Mouse (Mus musculus) CD8-positive naive resting alpha-beta T cell, adult 2 months (primary cell): ENCODE measurements around the gene Efs.

Source experiments
- DNase-seq, 2 experiments: peaks; one replicate each; pipeline ENCODE4 v3.0.0; 2022; ENCODE audit warnings: low read depth in 2 of 2, low spot score in 2 of 2

The Efs gene

GRCm38 (mm10) chr14:54876539-54877047 is 49.3 kb downstream of the Efs start:
- peak; percentile 68 to 69 for DNase-seq

DNA sequence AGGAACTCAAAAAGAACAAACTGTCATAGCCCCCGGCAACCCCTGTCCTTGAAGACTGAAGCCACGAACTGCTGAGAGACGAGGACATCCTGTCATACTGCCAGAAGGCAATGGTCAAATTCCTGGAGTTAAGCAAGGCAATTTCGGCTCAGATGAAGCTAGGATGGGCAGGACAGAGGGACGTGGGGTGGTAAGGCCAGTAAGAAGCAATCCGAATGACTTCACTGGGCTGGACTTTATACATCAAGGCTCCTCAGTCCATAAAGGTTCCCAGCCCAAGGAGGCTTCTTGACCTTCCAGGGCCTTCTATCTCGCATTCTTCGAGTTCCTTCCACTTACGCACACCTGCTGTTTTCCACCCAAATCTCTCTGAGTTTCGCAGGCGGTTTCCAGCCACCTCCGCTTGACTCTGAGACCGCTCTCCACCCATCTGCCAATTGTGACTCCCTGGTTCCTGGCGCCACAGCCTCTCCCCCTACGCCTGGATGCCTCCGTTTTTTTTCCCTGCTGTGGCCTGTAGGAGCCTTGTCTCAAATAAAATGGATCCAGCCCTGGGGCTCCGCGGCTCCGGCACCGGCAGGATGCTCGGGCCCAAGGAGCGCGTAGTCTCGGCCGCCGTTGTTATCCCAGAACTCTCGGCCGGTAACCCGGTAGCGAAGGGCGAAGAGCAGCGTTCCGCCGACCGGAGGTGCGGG is 49.9 kb downstream of the Efs start:
- peak in 1 of 2 experiments; percentile 21 for DNase-seq

GRCm38 (mm10) chr14:54874165-54874564 is 51.8 kb downstream of the Efs start:
- no peak for DNase-seq

DNA sequence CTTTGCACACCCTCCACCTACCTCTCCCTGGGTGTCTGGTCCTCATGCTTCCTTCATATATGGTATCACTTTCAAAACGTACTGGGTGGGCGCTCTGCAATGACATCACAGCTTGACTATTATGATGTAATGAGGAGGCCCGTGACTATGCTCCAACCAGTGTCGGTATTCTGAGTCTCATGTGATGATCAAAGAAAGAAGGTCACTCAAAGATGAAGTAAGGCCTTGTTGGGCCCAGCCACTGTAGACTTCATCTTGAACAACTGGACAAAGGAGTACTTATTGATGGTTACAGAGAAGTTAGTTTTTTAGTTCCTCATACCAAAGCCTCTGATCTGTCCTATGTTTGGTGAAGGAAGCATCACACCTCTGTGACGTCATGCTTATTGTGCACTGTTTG is 55.1 kb downstream of the Efs start, which contains the start of gene Homez:
Homez (minus strand) TSS at position 101 of the 400 bp plus-strand sequence.
- DNase-seq, result no peak

- no peak for DNase-seq
Measured at GRCm38 (mm10) chr14:54868026-54868425, 57.9 kb downstream of the Efs start.

GRCm38 (mm10) chr14:54866936-54867335 is 59.0 kb downstream of the Efs start:
- DNase-seq, result peak; percentile 48 to 67
